Mouse (Mus musculus) spleen, embryonic (tissue): ENCODE measurements at regions not wholly inside any gene's neighbourhood (a gene's known extent, or its start where the extent isn't known, plus 50 kb on each side); places are given as distances from the start of the nearest gene placed in this dataset.

Source experiments
- CTCF ChIA-PET: fragments of 350-600 bp; sonication (Branson Sonifier 250); formaldehyde crosslinking; loops from one replicate; lab custom pipeline; 2022; lab: Charles Lee

GRCm38 (mm10) chr10:122564473-122564872 is 114.1 kb upstream of the Ppm1h start:
- CTCF ChIA-PET = no interaction called here

DNA sequence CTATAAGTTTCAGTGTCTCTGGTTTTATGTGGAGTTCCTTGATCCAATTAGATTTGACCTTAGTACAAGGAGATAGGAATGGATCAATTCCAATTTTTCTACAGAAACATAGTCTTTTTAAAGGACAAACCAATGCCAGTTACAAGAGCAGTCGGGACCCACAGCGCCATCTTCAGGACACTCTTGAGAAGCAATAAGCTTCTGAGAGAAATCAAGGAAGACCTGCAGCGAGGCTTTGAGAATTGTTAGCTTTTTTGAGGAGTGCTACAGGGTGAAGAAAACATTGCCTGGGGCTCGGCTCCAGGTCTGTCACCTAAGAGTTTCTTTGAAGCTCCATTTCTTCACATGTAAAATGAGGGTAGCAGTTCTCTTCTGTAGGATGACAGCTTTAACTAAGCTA is 112.0 kb upstream of the Ppm1h start:
- CTCF ChIA-PET = no interaction called here

- CTCF ChIA-PET = no interaction called here
These were observed 108.9 kb upstream of the Ppm1h start for GRCm38 (mm10) chr10:122569546-122570202.

DNA sequence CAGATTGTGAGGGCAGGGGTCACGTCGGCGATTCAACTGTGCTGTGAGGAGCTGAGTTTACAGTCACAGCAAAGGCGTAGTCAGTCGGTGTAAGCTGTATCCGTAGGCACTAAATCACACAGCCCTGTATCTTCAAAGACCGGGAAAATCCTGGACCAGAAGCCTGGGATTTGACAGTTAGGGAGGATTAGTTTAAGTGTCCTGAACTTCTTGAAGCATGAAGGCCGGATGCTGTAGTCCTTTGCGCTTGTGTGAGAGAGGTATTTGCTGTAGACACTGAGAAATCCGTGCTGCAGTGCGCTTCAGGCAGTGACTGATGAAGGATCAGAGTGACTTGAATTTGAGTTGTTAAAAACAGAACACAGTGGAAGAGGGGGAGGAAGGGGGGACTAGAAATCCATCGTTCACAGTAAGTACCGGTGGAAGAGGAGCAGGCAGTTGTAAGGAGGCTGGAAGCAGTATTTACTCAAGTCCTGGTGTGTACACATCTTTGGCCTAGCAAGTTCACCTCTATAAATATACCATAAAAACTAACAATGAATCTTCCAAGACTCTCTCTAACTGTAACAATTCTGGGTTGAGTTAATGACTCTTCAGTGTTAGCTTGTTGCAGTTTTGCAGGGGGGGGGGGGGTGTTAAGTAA is 107.5 kb upstream of the Ppm1h start:
- CTCF ChIA-PET = interaction anchor here (0.7 kb wide), 1 partner anchor 49 kb away, joined by 7 read pairs; no protein-coding TSS in a partner anchor

- CTCF ChIA-PET = no interaction called here
These were observed 102.1 kb upstream of the Ppm1h start for GRCm38 (mm10) chr10:122576171-122577063.

DNA sequence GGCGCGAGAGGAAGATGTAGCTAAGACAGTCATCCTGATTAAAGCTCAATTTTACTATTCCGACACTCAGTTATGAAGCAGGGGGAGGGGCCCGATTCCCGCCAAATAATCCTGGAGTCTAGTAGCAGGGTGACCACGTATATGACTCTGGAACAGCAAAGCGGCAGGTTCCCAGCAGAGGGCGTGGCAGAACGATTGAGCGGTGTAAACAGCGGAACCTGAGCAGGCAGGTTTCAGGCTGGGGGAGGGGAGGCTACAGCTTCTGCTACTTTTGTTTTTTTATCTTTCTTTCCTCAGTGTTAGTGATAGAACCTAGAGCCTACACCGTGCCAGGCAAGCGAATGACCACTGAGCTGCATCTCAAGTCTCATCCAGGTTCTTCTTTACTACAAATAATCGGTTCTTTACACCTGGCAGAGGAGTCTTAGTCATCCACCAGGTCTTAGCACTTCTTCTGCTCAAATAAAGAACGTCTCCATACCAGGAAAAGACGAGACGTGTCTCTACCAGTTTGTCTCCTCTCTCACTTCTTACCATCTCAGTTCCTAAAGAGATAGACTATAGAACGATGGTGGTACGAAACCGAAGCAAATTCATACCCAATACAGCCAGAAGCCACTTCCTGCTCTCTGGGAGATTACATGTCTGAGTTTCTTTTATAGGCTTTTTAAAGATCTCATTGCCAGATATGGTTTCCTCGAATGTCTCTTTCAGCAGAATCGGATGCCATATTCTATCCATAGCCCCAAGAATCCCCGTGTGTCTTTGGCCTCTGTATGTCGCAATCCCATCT is 100.2 kb upstream of the Ppm1h start:
- CTCF ChIA-PET = no interaction called here

DNA sequence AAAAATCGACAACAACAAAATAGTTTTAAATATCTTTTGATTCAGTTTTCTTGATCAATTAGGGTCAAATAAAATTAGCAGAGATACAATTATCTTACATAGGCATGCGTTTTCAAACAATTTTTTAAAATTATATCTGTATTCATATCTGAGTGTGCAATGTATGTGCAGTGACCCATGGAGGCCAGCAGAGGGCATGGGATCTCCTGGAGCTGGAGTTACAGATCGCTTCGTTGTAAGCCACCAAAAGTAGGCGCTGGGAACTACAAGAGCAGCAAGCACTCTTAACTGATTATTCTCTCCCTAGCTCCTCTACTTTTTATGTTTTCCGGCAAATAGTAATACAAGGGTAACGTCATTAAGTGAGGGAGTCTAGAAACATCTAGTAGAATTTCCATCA is 97.5 kb upstream of the Ppm1h start:
- CTCF ChIA-PET = no interaction called here

DNA sequence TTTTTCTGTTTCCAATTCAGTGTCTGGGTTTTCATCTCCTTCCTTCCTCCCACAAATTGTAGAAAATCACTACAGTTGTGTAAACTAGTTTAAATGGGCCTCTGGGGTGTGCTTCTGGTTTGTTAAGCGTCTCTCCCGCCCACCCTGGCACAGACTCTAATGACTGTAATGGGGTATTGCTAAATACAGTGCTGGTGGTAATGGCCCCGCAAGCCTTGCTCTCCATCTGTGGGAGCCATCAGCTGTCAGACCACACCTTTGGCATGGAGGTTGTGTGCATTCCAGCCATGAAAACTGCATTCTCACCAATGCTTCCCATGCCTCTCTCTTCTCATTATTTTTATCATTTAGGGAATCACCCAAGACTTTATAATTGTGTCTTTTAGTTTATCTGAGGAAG is 91.0 kb upstream of the Ppm1h start:
- CTCF ChIA-PET = no interaction called here

GRCm38 (mm10) chr10:122599511-122599910 is 79.1 kb upstream of the Ppm1h start:
- CTCF ChIA-PET = no interaction called here

DNA sequence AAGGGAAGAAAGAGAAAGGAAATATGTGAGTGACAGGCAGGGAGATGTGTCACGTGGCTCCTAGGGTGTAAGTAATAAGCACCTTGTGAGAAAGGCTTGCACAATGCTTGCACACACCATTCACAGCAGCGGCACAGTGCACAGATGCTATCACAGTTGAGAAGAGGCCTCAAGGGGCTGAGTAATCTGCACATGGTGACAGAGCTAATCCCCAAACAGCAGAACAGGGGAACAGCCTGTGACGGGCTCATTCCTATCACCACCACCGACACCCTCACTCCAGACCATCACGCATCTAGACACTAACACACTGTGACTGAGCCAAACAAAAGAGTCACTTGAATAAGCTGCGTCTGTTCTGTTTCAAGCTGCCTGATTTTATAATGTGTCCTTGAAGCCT is 76.2 kb upstream of the Ppm1h start:
- CTCF ChIA-PET = interaction anchor here (0.7 kb wide), 1 partner anchor 151 kb away, joined by 5 read pairs; no protein-coding TSS in a partner anchor

DNA sequence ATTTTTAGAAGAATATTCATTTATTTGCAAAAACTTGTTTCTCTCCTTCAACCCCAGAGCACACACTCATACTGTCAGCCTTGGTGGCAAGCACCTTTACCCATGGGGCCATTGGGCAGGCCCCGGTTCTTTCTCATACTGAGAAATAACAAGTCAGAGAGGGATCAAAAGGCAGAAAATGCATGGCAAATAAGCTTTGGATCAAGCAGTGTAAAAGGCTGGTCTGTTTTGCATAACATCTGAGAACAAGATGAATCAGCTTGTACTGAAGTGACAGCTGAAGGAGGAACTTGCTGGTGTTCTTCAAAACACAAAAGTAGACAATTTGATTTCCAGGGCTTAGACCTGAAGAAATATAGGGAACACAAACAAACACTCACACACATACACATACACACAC is 74.6 kb upstream of the Ppm1h start:
- CTCF ChIA-PET = interaction anchor here (0.7 kb wide), 1 partner anchor 212 kb away, joined by 5 read pairs; no protein-coding TSS in a partner anchor

GRCm38 (mm10) chr10:122613281-122613680 is 65.3 kb upstream of the Ppm1h start:
- CTCF ChIA-PET = no interaction called here

DNA sequence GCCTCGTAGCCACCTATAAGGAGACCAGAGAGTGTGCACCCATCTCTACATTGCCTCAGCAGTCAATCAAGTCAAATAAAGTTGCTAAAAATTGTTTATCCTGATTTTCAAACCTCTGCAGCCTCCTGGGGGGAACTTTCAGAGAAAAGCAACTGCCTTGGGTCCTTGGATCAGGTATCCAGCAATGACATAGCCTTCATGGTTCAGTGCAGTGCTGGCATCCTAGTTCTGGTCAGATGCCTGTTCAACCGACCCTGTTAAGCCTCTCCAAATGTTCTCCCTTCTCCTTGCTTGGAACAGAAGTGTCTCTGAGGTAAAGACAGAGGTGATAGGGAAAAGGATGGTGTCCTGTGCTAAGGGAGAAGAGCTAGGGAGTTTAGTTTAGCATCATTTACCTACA is 64.7 kb upstream of the Ppm1h start:
- CTCF ChIA-PET = no interaction called here

DNA sequence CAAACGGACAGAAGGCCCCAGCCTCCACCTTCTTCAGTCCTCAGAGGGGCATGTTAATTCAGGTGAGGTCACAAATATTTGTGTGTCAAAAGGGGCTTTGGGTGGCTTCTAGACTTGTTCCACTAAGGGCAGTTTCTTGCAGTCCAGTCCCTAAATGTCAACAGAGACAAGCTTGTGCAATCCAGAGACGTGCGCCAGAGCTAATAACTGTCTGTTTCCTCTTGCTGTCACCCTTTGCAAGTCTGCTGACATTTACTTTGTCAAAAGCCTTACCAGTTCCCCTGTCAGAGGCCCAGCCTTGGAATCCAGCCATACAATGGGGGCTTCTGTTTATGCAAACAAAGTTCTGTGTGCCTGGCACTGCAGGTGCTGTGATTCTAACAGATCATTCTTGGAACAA is 63.8 kb upstream of the Ppm1h start:
- CTCF ChIA-PET = no interaction called here

- CTCF ChIA-PET = no interaction called here
These were observed 62.9 kb upstream of the Ppm1h start for GRCm38 (mm10) chr10:122615658-122616057.

- CTCF ChIA-PET = no interaction called here
These were observed 62.2 kb upstream of the Ppm1h start for GRCm38 (mm10) chr10:122616385-122616784.

DNA sequence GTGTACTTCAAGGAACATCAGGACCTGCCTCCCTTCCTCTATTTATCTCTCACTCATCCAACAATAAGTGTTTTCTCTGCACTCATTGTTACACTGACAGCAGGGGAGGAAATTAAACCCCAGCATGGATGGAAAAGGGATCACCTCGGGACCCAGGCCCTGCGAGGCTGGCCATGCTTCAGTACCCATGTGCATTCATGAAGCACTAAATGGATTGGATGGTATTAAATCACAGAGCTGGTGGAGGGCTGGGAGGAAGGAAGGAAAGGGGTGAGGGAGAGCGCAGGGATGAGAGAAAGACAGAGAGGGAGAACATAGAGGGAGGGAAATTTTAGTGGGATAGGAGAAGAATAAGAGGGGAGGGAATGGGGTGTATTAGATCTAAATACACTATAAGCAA is 59.7 kb upstream of the Ppm1h start:
- CTCF ChIA-PET = no interaction called here

DNA sequence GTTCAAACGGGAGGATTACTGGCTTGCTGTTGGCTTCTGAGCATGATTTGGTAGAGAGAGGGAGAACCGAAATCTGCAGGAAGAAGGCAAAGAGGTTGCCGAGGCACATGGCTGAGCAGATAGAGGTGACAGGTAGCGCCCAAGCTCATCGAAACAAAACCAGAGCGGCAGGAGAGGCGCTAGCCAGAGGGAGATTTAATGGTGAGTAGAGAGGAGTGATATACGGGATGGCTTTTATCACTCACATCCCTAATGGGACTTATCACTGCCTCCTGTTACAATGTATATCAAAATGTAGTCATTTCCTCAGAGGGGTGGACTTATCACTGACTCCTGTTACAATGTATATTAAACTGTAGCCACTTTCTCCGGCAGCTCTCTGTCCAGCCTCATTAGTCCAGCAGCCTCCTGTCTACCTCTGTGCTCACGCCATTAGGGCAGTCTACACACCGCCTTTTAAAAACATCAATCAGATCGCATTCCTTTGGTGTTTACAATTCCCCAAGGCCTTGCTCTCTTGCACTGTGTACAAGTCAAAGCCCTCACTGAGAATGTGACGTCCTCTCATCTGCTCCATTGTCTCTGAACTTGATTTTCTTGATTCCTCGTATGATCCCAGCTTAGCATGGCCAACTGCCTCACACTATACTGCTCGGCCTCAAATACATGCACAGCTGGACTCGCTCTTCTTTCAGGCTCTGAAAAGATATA is 59.0 kb upstream of the Ppm1h start:
- CTCF ChIA-PET = no interaction called here
